Comparison of ENCODE assay signal across 30 mouse cellular contexts in the genomic region with DNA sequence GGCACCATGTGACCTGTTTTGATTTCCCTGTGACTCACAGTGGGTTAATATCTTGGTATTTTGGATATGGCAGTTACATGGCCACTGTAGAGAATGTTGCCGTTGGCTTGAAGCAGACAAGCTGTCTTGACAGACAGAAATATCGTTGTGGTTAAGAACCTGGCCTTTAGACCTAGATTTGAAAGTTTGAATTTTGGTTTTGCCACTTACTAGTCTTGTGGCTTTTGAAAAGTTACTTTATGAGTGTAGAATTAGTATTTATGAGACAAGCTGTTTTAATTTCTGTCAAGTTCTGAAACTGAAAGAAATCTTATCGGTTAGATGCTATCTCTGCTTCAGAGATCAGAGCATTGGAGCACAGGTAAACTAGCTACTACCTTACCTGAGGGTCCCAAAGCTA. TPM values are rescaled to one million over a fixed set of nuclear protein-coding genes. Genes with fewer than 3 reads are reported as not detected.
DNase-seq lines count a peak whose midpoint lies in the region; ATAC-seq and TF ChIP-seq lines count a peak whose summit lies in the region.
"Had no signal": no experiment of that assay in that cellular context is flagged by ENCODE, and none has a peak within 500 bp of the region (broad histone marks: within the 10 kb centered on the region; RNA-seq: fewer than 3 reads in every experiment).

No protein-coding gene starts in this region.

- no peak overlapping the region for H3K4me3 ChIP-seq in C2C12 (ENCODE audit: insufficient read depth, poor library complexity, severe bottlenecking)
- H3K4me3 ChIP-seq in gastrocnemius, adult 2 months, result no peak overlapping the region
- H3K4me3 ChIP-seq: embryonic facial prominence, embryonic 10.5 days; embryonic facial prominence, embryonic 13.5 days; erythroblast, embryonic 14.5 days; forebrain, embryonic 12.5 days; forebrain, embryonic 15.5 days; heart, adult 2 months; heart, embryonic 10.5 days; heart, embryonic 13.5 days; hindbrain, embryonic 12.5 days; hindbrain, embryonic 15.5 days had no signal

- DNase-seq in gastrocnemius, adult 2 months, result no peak
- DNase-seq in kidney, adult 8-10 months, result no peak
- DNase-seq in adrenal gland, adult 18-20 months (ENCODE audit: low spot score in 2 of 2), result no peak
- DNase-seq: adrenal gland, adult 2 months; adrenal gland, postnatal 14 days; cerebellum, adult 11-12 months; cerebellum, adult 8-10 months; cerebellum, postnatal 10 days; cerebellum, postnatal 36 days; embryo, embryonic 11 days; gastrocnemius, postnatal 10 days; gastrocnemius, postnatal 36 days; heart, adult 2 months; heart, postnatal 14 days; heart, postnatal 4 days; kidney, adult 2 months had no signal

- ATAC-seq in CD4-positive, CD25-positive, alpha-beta regulatory T cell, adult 4 months, result peak; percentile 54
- ATAC-seq in activated CD4-positive, CD25-positive, alpha-beta regulatory T cell, adult 4 months, result peak; percentile 57
- ATAC-seq: forebrain, embryonic 15.5 days; inflammation-experienced regulatory T-cells, adult 6 months; intestine, postnatal 0 days had no signal

- H3ac ChIP-seq in C2C12 (ENCODE audit: control insufficient read depth, insufficient read length, low read depth), result no peak overlapping the region

- intact Hi-C loops in gastrocnemius, adult 2 months (cut with DNase I), result no loop called here

- no peak overlapping the region for H3K27ac ChIP-seq in gastrocnemius, adult 2 months
- H3K27ac ChIP-seq: embryonic facial prominence, embryonic 10.5 days; embryonic facial prominence, embryonic 13.5 days; forebrain, embryonic 12.5 days; forebrain, embryonic 15.5 days; heart, adult 2 months; heart, embryonic 10.5 days; heart, embryonic 13.5 days; hindbrain, embryonic 12.5 days; hindbrain, embryonic 15.5 days had no signal

- H3K27me3 ChIP-seq in C2C12 (ENCODE audit: control insufficient read depth, insufficient read depth, insufficient read length), result no peaks in the 10 kb centered on the region
- H3K27me3 ChIP-seq: embryonic facial prominence, embryonic 13.5 days; forebrain, embryonic 12.5 days; forebrain, embryonic 15.5 days; heart, embryonic 13.5 days; hindbrain, embryonic 12.5 days; hindbrain, embryonic 15.5 days had no signal

- peaks cover 12% of the 10 kb centered on the region for H3K79me3 ChIP-seq in C2C12 (ENCODE audit: low read depth)

- TF ChIP-seq CTCF in C2C12 (IDR thresholded peaks at IDR 0.05; ENCODE audit: control insufficient read depth, insufficient read depth, insufficient read length), result no peak
- TF ChIP-seq CTCF in gastrocnemius, adult 2 months (IDR thresholded peaks at IDR 0.05), result no peak

- peaks cover 10% of the 10 kb centered on the region for H3K36me3 ChIP-seq in C2C12 (ENCODE audit: control insufficient read depth, insufficient read depth)

- H3K79me2 ChIP-seq in C2C12 (ENCODE audit: control insufficient read depth, insufficient read depth), result peaks cover 14% of the 10 kb centered on the region

TF ChIP-seq in C2C12, 6 proteins besides CTCF, POLR2A, EP300 and RAD21:
- TF ChIP-seq MAX (IDR thresholded peaks at IDR 0.05) (no peak), USF1 (IDR thresholded peaks at IDR 0.05; ENCODE audit: low read depth) (peak; percentile 44), MYOD1 (IDR thresholded peaks at IDR 0.05; ENCODE audit: control insufficient read depth, insufficient read length, low read depth) (no peak)
TF ChIP-seq in C2C12: peak in this region for 1.

RNA-seq across cellular contexts. Expression of gene Utp14b, which starts 24.5 kb away (rescaled TPM):
- 2.4 TPM for polyA plus RNA-seq in C2C12 (2012; fragmentation: generic; extraction: Trizol)
- under 1 TPM; 0.65 to 0.87 TPM for polyA plus RNA-seq in CD4-positive, CD25-positive, alpha-beta regulatory T cell, adult 4 months (2017; shearing (Covaris generic))
- polyA plus RNA-seq in activated CD4-positive, CD25-positive, alpha-beta regulatory T cell, adult 4 months (2017; shearing (Covaris generic)), result under 1 TPM; 0.68 to 0.70 TPM
- 1 to 10 TPM; 1.6 to 2.6 TPM for total RNA-seq in gastrocnemius, adult 2 months (2021)
- 1 to 10 TPM; 3.2 to 5.0 TPM for total RNA-seq in adrenal gland, adult 18-20 months (2021)

RNA-seq across cellular contexts. Expression of gene Acsl3, which starts 24.7 kb away (rescaled TPM):
- polyA plus RNA-seq in C2C12 (2012; fragmentation: generic; extraction: Trizol), result 19.8 TPM
- polyA plus RNA-seq in CD4-positive, CD25-positive, alpha-beta regulatory T cell, adult 4 months (2017; shearing (Covaris generic)), result 1 to 10 TPM; 3.8 to 4.7 TPM
- 1 to 10 TPM; 2.6 to 5.3 TPM for polyA plus RNA-seq in activated CD4-positive, CD25-positive, alpha-beta regulatory T cell, adult 4 months (2017; shearing (Covaris generic))
- 10 to 100 TPM in 1 of 2 experiments, 1 to 10 TPM in 1; 7.3 to 21.1 TPM for total RNA-seq in gastrocnemius, adult 2 months (2021)
- 10 to 100 TPM; 30.1 to 35.5 TPM for total RNA-seq in adrenal gland, adult 18-20 months (2021)
